Mouse (Mus musculus): ENCODE data around the gene Tspan5. TPM values are rescaled to one million over a fixed set of nuclear protein-coding genes. Genes with fewer than 3 reads are reported as not detected.

The Tspan5 gene
- polyA plus RNA-seq, 1 experiment from 2014 or later: 34.9 TPM

DNA sequence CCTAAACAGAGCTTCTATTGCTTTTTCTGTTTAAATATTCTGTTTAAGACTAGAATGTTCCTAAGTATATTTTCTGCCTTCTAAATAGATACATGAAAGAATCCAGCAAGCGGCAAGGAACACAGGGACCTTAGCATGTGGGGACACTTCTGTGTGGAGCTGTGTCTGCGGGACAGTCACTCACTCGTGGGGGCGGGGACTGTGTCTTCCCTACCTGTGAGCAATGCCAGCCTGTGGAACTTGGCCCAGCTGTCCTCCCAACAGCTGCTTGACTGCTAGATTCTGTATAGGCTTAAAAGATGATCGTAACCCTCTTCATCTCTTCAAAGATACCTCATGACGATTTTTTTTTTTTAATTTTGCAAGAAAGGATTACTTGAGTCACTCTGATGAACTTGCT is 133.9 kb downstream of the Tspan5 start:
- Histone ChIP-seq H3K4me1 (no peaks in the 10 kb centered on the region), H3K4me3 (replicated peaks) (no peak overlapping the region), H3K27ac (no peak overlapping the region), H3K27me3 (replicated peaks) (no peaks in the 10 kb centered on the region), H3K9ac (no peak overlapping the region), H3K36me3 (no peaks in the 10 kb centered on the region), H3K4me2 (no peak overlapping the region), H3K9me3 (no peaks in the 10 kb centered on the region)
- 89% methylated on average over 6 of the region's 6 CpGs for WGBS
- ATAC-seq (ENCODE audit: insufficient read depth, low FRiP score, low read depth): no peak

DNA sequence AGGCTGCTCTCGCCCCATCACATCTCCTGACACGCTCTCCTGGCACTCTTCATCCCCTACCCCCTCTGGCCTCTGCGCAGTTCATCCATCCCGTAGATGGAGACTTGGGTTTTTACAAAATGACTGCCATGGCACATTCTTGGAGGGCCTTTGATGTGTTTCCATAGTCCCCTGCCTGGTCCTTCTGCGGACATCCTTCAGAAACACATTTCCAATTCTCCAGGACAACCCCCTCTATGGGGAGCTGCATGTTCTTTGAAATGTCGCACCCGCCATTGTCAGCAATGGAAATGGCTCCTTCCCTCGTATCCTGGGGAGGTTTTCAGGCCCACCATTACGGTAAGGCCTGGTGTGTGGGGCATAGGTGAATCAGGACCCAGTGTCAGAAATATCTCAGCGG is 134.4 kb downstream of the Tspan5 start:
- 79% methylated on average over 10 of the region's 10 CpGs for WGBS
- Histone ChIP-seq H3K4me2 (no peak overlapping the region), H3K36me3 (no peaks in the 10 kb centered on the region), H3K4me3 (replicated peaks) (no peak overlapping the region), H3K9me3 (no peaks in the 10 kb centered on the region), H3K27ac (no peak overlapping the region), H3K4me1 (no peaks in the 10 kb centered on the region), H3K27me3 (replicated peaks) (no peaks in the 10 kb centered on the region), H3K9ac (no peak overlapping the region)
- no peak for ATAC-seq (ENCODE audit: insufficient read depth, low FRiP score, low read depth)

DNA sequence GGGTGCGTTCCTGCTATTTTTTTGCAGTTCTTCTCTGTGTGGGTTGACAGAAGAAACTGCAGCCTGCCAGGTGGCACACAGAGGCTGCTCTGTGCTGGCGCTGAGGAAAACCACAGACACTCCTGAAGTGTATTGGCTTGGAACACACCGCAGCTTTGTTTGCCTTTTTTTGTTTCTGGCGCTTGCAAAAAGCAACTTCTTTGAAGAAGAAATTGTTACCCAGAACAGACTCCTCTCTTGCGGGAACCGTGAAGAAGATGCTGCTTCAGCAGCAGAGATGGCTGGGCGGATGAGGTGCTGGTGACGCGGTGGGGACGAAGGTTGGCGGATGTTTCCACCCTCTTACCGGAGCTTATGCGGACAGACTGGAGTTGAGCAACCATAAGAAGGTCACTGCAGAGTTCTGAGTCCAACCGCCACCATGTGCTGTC is 135.0 kb downstream of the Tspan5 start:
- no peak overlapping the region for H3K4me3 ChIP-seq (replicated peaks)
- no peaks in the 10 kb centered on the region for H3K36me3 ChIP-seq
- H3K4me2 ChIP-seq: no peak overlapping the region
- no peaks in the 10 kb centered on the region for H3K27me3 ChIP-seq (replicated peaks)
- peak overlapping the region; percentile 41; the same call in 1 of the 2 replicates for H3K27ac ChIP-seq
- H3K9ac ChIP-seq: no peak overlapping the region
- no peaks in the 10 kb centered on the region for H3K4me1 ChIP-seq
- 71% methylated on average over 14 of the region's 14 CpGs for WGBS
- no peak for ATAC-seq (ENCODE audit: insufficient read depth, low FRiP score, low read depth)
- no peaks in the 10 kb centered on the region for H3K9me3 ChIP-seq

DNA sequence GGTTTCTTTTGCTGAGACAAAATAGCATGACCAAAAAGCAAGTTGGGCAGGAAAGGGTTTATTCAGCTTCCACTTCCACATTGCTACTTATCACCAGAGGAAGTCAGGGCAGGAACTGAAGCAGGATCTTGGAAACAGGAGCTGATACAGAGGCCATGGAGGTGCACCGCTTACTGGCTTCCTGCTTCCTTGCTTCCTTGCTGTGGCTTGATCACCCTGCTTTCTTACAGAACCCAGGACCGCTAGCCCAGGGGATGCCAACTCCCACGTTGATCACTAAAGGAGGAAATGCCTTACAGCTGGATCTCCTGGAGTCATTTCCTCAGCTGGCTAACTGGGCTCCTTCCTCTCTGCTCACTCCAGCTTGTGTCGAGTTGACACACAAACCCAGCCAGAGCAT is 135.7 kb downstream of the Tspan5 start:
- ATAC-seq (ENCODE audit: insufficient read depth, low FRiP score, low read depth): no peak
- no peak overlapping the region for H3K4me3 ChIP-seq (replicated peaks)
- no peak overlapping the region for H3K4me2 ChIP-seq
- H3K9me3 ChIP-seq: no peaks in the 10 kb centered on the region
- no peaks in the 10 kb centered on the region for H3K4me1 ChIP-seq
- WGBS: 66% methylated on average over 4 of the region's 4 CpGs
- no peaks in the 10 kb centered on the region for H3K36me3 ChIP-seq
- no peak overlapping the region for H3K9ac ChIP-seq
- H3K27me3 ChIP-seq (replicated peaks): no peaks in the 10 kb centered on the region
- no peak overlapping the region for H3K27ac ChIP-seq

DNA sequence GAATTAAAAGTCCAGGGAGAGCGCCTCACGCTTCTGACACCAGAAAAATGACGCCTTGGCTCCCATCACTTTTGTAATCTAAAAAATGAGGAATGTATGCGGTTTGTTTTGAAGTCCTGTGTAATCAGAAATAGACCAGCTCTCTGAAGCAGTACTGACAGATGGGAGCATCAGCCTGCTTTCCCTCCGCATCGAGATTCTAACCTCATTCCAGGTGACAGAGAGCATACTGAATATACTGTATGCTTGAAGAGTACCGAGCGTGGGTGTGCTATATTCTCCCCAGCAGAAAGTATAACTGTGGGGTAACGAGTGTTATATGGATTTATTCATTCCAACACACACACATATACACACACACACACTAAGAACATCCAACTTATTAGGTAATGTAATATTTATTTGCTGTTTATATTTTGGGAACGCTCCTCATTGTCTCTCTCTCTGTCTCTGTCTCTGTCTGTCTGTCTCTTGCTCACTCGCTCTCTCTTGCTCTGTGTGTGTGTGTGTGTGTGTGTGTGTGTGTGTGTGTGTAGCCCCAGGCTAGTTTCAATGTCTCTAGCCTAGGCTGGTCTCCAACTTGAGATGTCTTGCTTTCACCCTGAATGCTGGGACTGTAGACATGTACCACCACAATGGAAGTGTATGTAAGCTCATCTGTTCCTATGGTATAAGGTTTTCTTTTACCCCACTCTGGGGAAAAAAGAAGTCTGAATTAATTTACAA is 139.2 kb downstream of the Tspan5 start:
- no peak for ATAC-seq (ENCODE audit: insufficient read depth, low FRiP score, low read depth)
- Histone ChIP-seq H3K27me3 (replicated peaks) (no peaks in the 10 kb centered on the region), H3K9me3 (no peaks in the 10 kb centered on the region), H3K27ac (no peak overlapping the region), H3K36me3 (no peaks in the 10 kb centered on the region), H3K4me2 (no peak overlapping the region), H3K4me3 (replicated peaks) (no peak overlapping the region), H3K4me1 (no peaks in the 10 kb centered on the region), H3K9ac (no peak overlapping the region)
- WGBS: 80% methylated on average over 11 of the region's 11 CpGs

DNA sequence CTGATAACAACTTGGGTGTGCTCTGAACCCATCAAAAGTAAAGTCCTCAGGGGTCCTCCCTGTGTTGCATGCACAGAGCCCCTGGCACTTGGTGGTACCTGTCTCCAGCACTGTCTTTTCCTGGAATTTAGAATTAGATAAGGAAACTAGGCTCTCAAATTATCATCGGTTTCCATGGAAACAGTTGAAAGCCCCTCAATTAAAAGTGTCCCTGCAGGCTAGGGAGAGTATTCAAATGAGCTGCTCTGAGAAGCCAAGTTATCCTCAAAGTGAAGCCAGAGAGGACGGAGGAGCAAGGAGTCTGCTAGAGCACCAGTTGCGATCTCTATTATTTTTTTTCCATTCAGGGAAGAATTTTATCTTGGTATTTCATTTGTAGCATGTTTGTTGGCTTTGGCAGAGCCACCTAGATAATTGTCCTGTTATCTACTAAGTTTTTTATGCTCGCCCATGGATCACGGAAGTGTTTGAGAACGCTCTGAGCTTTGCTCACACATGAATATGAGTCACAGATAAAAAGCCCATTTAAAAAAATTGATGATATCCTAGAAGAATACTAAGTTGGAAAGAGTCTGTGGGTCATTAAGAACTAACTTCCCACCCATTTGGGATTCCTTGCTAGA is 139.8 kb downstream of the Tspan5 start:
- no peak overlapping the region for H3K4me2 ChIP-seq
- no peak for ATAC-seq (ENCODE audit: insufficient read depth, low FRiP score, low read depth)
- H3K36me3 ChIP-seq: no peaks in the 10 kb centered on the region
- H3K27ac ChIP-seq: no peak overlapping the region
- H3K9ac ChIP-seq: no peak overlapping the region
- H3K9me3 ChIP-seq: no peaks in the 10 kb centered on the region
- 75% methylated on average over 6 of the region's 6 CpGs for WGBS
- no peaks in the 10 kb centered on the region for H3K27me3 ChIP-seq (replicated peaks)
- no peak overlapping the region for H3K4me3 ChIP-seq (replicated peaks)
- no peaks in the 10 kb centered on the region for H3K4me1 ChIP-seq

DNA sequence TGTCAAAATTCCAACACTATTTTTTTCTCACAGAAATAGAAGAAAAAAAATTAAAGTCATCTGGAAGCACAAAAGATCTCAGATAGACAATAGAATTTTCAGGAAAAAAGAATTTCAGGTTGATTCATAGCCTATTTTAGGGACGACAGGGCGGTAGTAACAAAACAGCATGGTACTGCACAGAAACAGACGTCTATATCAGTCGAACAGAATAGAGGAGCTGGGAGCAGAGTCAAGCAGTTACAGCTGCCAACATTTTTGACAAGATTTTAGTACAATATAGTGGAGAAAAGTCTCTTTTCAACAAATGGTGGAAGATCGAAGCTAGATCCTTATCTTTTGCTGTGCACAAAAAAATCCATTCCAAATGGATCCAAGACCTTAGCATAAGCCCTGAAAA is 144.1 kb downstream of the Tspan5 start:
- no peaks in the 10 kb centered on the region for H3K9me3 ChIP-seq
- H3K9ac ChIP-seq: no peak overlapping the region
- no peaks in the 10 kb centered on the region for H3K4me1 ChIP-seq
- WGBS: 91% methylated on average over 5 of the region's 5 CpGs
- ATAC-seq (ENCODE audit: insufficient read depth, low FRiP score, low read depth): no peak
- H3K36me3 ChIP-seq: no peaks in the 10 kb centered on the region
- no peak overlapping the region for H3K27ac ChIP-seq
- H3K27me3 ChIP-seq (replicated peaks): no peaks in the 10 kb centered on the region
- H3K4me2 ChIP-seq: no peak overlapping the region
- H3K4me3 ChIP-seq (replicated peaks): no peak overlapping the region

DNA sequence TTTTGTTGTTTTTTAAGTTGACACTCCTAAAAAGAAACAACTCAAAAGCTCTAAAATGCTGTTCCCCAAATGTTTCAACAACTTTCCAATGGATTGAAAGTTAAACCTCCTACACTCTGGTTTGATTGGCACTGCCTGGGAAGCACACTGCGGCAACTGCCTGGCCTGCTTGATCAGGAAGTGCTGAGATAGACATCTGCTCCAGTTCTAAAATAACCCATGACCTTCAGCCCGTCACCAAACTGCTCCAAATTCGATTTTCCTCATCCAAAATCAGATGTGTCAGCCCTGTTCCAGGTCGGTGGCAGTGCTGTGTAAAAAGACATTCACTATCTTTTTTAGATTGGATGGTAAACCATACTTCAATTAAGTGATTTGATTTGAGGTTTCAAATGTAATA is 147.2 kb downstream of the Tspan5 start:
- Histone ChIP-seq H3K9me3 (no peaks in the 10 kb centered on the region), H3K36me3 (no peaks in the 10 kb centered on the region), H3K27me3 (replicated peaks) (no peaks in the 10 kb centered on the region), H3K9ac (no peak overlapping the region), H3K4me1 (no peaks in the 10 kb centered on the region; the same call in 1 of the 2 replicates), H3K4me3 (replicated peaks) (no peak overlapping the region), H3K4me2 (no peak overlapping the region), H3K27ac (no peak overlapping the region)
- no peak for ATAC-seq (ENCODE audit: insufficient read depth, low FRiP score, low read depth)
- WGBS: 55% methylated on average over 4 of the region's 4 CpGs

DNA sequence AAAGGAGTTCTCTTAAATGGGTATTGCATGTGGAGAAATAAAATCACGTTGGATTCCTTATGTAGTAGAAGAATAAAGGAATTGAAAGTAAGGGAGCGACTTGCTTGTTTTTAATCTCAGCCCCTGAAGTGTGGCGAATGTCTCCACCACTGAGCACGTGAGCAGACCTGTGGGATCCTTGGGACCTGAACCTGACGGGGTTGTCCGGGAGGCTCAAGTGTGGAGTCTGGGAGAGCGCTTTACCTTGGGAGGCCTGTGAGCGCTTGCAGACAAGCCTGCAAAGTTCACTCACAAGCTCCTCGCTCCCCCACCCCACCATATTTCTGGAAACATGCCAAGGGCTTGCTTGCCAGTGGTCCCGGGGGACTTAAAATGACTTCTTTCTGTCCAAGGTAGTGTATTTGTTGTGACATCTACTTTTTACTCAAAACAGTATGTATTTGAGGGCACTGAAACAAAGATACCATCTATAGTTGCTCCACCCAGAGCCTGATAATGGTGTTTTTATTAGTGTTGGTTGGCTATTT is 147.8 kb downstream of the Tspan5 start:
- Histone ChIP-seq H3K4me3 (replicated peaks) (no peak overlapping the region), H3K27me3 (replicated peaks) (no peaks in the 10 kb centered on the region), H3K4me2 (no peak overlapping the region), H3K4me1 (no peaks in the 10 kb centered on the region; the same call in 1 of the 2 replicates), H3K36me3 (no peaks in the 10 kb centered on the region; the same call in 1 of the 2 replicates), H3K9me3 (no peaks in the 10 kb centered on the region), H3K27ac (no peak overlapping the region), H3K9ac (no peak overlapping the region)
- ATAC-seq (ENCODE audit: insufficient read depth, low FRiP score, low read depth): no peak
- whole genome bisulfite sequencing: 59% methylated on average over 10 of the region's 10 CpGs

DNA sequence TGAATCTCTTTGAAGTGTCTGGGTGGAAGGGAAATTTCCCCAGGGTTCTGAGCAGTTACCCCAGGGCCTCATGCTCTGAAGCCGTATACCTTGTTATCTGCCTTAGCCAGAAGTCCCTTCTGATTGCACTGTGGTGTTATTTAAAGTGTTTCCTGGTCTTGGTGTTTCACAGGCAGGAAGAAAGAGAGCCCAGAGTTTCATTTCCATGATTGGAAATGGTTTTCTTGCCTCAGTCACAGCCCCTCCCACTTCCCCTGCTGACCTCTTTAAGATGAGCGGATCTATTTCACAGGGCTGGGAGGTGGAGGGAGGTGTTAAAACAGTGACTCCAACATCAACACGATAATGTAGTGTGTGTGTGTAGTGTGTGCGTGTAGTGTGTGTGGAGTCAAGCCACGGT is 151.5 kb downstream of the Tspan5 start:
- H3K4me3 ChIP-seq (replicated peaks): no peak overlapping the region
- 35% methylated on average over 5 of the region's 5 CpGs for WGBS
- peaks cover under 1% of the 10 kb centered on the region; the same call in 1 of the 2 replicates for H3K36me3 ChIP-seq
- no peaks in the 10 kb centered on the region for H3K27me3 ChIP-seq (replicated peaks)
- H3K27ac ChIP-seq: no peak overlapping the region
- H3K9me3 ChIP-seq: no peaks in the 10 kb centered on the region
- ATAC-seq (ENCODE audit: insufficient read depth, low FRiP score, low read depth): peak; percentile 35; the same call in 1 of the 2 replicates
- no peak overlapping the region for H3K9ac ChIP-seq
- no peak overlapping the region for H3K4me2 ChIP-seq
- H3K4me1 ChIP-seq: no peaks in the 10 kb centered on the region; the same call in 1 of the 2 replicates

DNA sequence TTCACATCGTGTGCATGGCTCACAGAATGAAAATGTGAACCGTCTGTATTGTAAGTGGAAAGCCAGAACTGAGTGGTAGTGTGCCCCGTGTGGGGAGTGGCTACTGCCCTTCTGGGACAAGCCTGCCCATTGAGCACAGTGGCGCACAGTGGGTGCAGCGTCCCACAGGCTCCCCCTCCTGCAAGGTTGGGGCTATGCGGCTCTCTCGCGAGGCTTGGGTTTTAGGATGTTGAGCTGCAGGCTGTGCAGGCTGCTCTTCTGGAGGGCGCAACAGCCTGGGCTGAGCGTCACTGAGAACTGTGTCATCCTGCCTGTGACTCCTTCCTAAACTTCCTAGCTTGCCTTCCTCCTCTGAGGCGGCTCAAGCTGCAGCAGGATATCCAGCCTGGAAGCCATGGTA is 155.5 kb downstream of the Tspan5 start:
- no peak overlapping the region for H3K4me3 ChIP-seq (replicated peaks)
- H3K27me3 ChIP-seq (replicated peaks): no peaks in the 10 kb centered on the region
- no peak for ATAC-seq (ENCODE audit: insufficient read depth, low FRiP score, low read depth)
- H3K4me1 ChIP-seq: no peaks in the 10 kb centered on the region; the same call in 1 of the 2 replicates
- no peak overlapping the region for H3K4me2 ChIP-seq
- no peaks in the 10 kb centered on the region for H3K9me3 ChIP-seq
- no peak overlapping the region for H3K27ac ChIP-seq
- H3K9ac ChIP-seq: no peak overlapping the region
- WGBS: 91% methylated on average over 11 of the region's 11 CpGs
- peaks cover 6% of the 10 kb centered on the region; the same call in 1 of the 2 replicates for H3K36me3 ChIP-seq

DNA sequence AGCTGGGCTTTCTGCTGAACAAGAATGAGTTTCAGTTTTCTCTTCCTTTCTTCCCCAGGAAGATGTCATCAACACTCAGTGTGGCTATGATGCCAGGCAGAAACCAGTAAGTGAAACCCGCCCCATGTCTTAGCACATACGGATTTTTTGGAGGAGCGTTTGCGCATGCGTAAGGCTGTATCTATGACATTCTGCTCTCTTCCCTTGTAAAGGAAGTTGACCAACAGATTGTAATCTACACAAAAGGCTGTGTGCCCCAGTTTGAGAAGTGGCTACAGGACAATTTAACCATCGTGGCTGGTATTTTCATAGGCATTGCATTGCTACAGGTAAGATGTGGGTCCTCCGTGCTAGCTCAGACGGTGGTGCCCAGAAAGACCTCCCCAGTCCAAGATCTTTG is 156.1 kb downstream of the Tspan5 start:
- H3K9ac ChIP-seq: no peak overlapping the region
- 94% methylated on average over 8 of the region's 8 CpGs for WGBS
- ATAC-seq (ENCODE audit: insufficient read depth, low FRiP score, low read depth): no peak

More for the DNA sequence above, 156.1 kb downstream of the Tspan5 start:
- Histone ChIP-seq H3K36me3 (peaks cover 6% of the 10 kb centered on the region; the same call in 1 of the 2 replicates), H3K9me3 (no peaks in the 10 kb centered on the region), H3K4me2 (no peak overlapping the region), H3K27me3 (replicated peaks) (no peaks in the 10 kb centered on the region), H3K4me3 (replicated peaks) (no peak overlapping the region), H3K4me1 (no peaks in the 10 kb centered on the region; the same call in 1 of the 2 replicates), H3K27ac (no peak overlapping the region)
